9 mouse cellular contexts compared by ENCODE assay signal in the genomic region with DNA sequence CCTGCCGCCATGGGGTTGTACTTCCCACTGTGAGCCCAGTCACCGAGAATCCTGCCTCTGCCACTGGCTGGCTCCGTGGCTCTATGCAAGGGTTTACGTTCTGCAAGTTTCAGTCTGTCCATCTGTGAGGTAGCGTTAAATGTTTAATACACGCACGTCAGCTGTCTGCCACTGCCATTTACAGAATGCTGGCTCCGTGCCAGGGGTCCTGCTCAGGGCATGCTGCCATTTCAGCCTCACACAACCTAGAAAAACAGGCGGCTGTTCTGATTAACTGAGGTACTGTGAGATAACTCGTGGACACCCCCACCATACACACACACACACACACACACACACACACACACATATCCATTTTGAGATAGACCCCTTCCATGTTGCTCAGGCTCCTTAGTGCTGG. TPM values are rescaled to one million over a fixed set of nuclear protein-coding genes. Genes with fewer than 3 reads are reported as not detected.
A peak's percentile ranks its signal among the peaks of the same experiment; 100 is the strongest.
DNase-seq lines count a peak whose midpoint lies in the region; ATAC-seq and TF ChIP-seq lines count a peak whose summit lies in the region.
"Had no signal": no experiment of that assay in that cellular context is flagged by ENCODE, and none has a peak within 500 bp of the region (broad histone marks: within the 10 kb centered on the region; RNA-seq: fewer than 3 reads in every experiment).

No protein-coding gene starts in this region.

- H3K4me1 ChIP-seq in lung, embryonic 14.5 days (ENCODE audit: insufficient read depth), result no peaks in the 10 kb centered on the region
- H3K4me1 ChIP-seq in lung, adult 2 months (ENCODE audit: control insufficient read depth, insufficient read depth, low read length), result no peaks in the 10 kb centered on the region
- peaks cover 13% of the 10 kb centered on the region for H3K4me1 ChIP-seq in embryonic facial prominence, embryonic 14.5 days (ENCODE audit: control insufficient read depth, insufficient read depth, low read length)
- peaks cover 17% of the 10 kb centered on the region for H3K4me1 ChIP-seq in midbrain, embryonic 13.5 days (replicated peaks)

- H3K9ac ChIP-seq in lung, embryonic 14.5 days, result no peak overlapping the region; the same call in 1 of the 2 replicates
- H3K9ac ChIP-seq in embryonic facial prominence, embryonic 14.5 days (ENCODE audit: low read depth, low read length), result peak overlapping the region; percentile 19; the same call in 1 of the 2 replicates
- 0 out of 2 replicates have a peak overlapping the region, but pooled peaks have one; percentile 7 for H3K9ac ChIP-seq in midbrain, embryonic 13.5 days (replicated peaks)

- H3K36me3 ChIP-seq in lung, embryonic 14.5 days (ENCODE audit: insufficient read depth), result no peaks in the 10 kb centered on the region
- no peaks in the 10 kb centered on the region for H3K36me3 ChIP-seq in embryonic facial prominence, embryonic 14.5 days (ENCODE audit: control insufficient read depth, insufficient read depth, low read length)
- no peaks in the 10 kb centered on the region for H3K36me3 ChIP-seq in midbrain, embryonic 13.5 days

- TF ChIP-seq CTCF in lung, embryonic 14.5 days (IDR thresholded peaks at IDR 0.05; ENCODE audit: low read depth), result no peak
- TF ChIP-seq CTCF in lung, adult 2 months (IDR thresholded peaks at IDR 0.05; ENCODE audit: insufficient read depth, low read length), result no peak

- peak; percentile 80 for DNase-seq in lung, embryonic 14.5 days
- no peak for DNase-seq in lung, adult 2 months
- DNase-seq in embryonic facial prominence, embryonic 14.5 days (ENCODE audit: low spot score), result peak; percentile 58
- DNase-seq in heart, postnatal 10 days, result peak; percentile 83 to 84
- no peak for DNase-seq in thymus, postnatal 10 days (ENCODE audit: low spot score in 2 of 2)
- no peak for DNase-seq in urinary bladder, postnatal 25 days (ENCODE audit: low spot score)

- H3K27ac ChIP-seq in lung, embryonic 14.5 days (ENCODE audit: low read depth), result no peak overlapping the region
- H3K27ac ChIP-seq in embryonic facial prominence, embryonic 14.5 days (replicated peaks; ENCODE audit: low read depth, low read length), result no peak overlapping the region; the same call in 1 of the 2 replicates
- H3K27ac ChIP-seq in midbrain, embryonic 13.5 days, result peak overlapping the region; percentile 46; the same call in 1 of the 2 replicates
- H3K27ac ChIP-seq: macrophage had no signal

- peak overlapping the region; percentile 20; the same call in 1 of the 2 replicates for H3K4me2 ChIP-seq in lung, embryonic 14.5 days
- no peak overlapping the region for H3K4me2 ChIP-seq in embryonic facial prominence, embryonic 14.5 days (ENCODE audit: low read depth, low read length)
- H3K4me2 ChIP-seq in midbrain, embryonic 13.5 days (replicated peaks), result no peak overlapping the region

- WGBS in lung, embryonic 14.5 days, result 16% methylated on average over 10 of the region's 10 CpGs
- 22% methylated on average over 10 of the region's 10 CpGs for WGBS in lung, adult 2 months
- WGBS in embryonic facial prominence, embryonic 14.5 days, result 23% methylated on average over 10 of the region's 10 CpGs
- 27% methylated on average over 10 of the region's 10 CpGs for WGBS in midbrain, embryonic 13.5 days

- H3K4me3 ChIP-seq in lung, embryonic 14.5 days (ENCODE audit: low read depth, low read length), result no peak overlapping the region
- no peak overlapping the region for H3K4me3 ChIP-seq in lung, adult 2 months (replicated peaks; ENCODE audit: extremely low read depth, low read depth, low read length)
- no peak overlapping the region for H3K4me3 ChIP-seq in embryonic facial prominence, embryonic 14.5 days (ENCODE audit: low read depth, low read length)
- no peak overlapping the region for H3K4me3 ChIP-seq in midbrain, embryonic 13.5 days (replicated peaks)

- H3K9me3 ChIP-seq in lung, embryonic 14.5 days (ENCODE audit: low read depth, low read length), result no peaks in the 10 kb centered on the region
- no peaks in the 10 kb centered on the region for H3K9me3 ChIP-seq in embryonic facial prominence, embryonic 14.5 days (ENCODE audit: control insufficient read depth, low read length)
- H3K9me3 ChIP-seq in midbrain, embryonic 13.5 days, result no peaks in the 10 kb centered on the region

- intact Hi-C loops in heart, postnatal 10 days (cut with DNase I), result no loop called here

- no peaks in the 10 kb centered on the region for H3K27me3 ChIP-seq in lung, embryonic 14.5 days (ENCODE audit: insufficient read depth, low read length)
- H3K27me3 ChIP-seq in embryonic facial prominence, embryonic 14.5 days (replicated peaks; ENCODE audit: control insufficient read depth, insufficient read depth, low read length), result no peaks in the 10 kb centered on the region
- H3K27me3 ChIP-seq in midbrain, embryonic 13.5 days, result no peaks in the 10 kb centered on the region

- 0 out of 2 replicates have a peak, but pooled peaks have one; percentile 12 for ATAC-seq in lung, embryonic 14.5 days (ENCODE audit: insufficient read depth)
- ATAC-seq in embryonic facial prominence, embryonic 14.5 days (ENCODE audit: low read depth), result no peak
- ATAC-seq in midbrain, embryonic 13.5 days, result no peak
- no peak for ATAC-seq in CD4-positive, CD25-positive, alpha-beta regulatory T cell, adult 4 months

- TF ChIP-seq POLR2A in lung, adult 2 months (IDR thresholded peaks at IDR 0.05; ENCODE audit: borderline replicate concordance, extremely low read depth, low read depth, low read length), result no peak

RNA-seq across cellular contexts. Expression of a gene that starts 8.2 kb away (rescaled TPM):
- polyA plus RNA-seq in lung, embryonic 14.5 days (2014; fragmentation: Nextera tagmentation; extraction: Ambion mirVana), result 10.2 and 10.5 TPM in 2 replicates
- polyA plus RNA-seq in lung, adult 2 months (2012; rRNA removed), result 25.8 and 28.7 TPM in 2 replicates
- polyA plus RNA-seq in embryonic facial prominence, embryonic 14.5 days (2014; fragmentation: Nextera tagmentation; extraction: Ambion mirVana), result 11.0 and 11.7 TPM in 2 replicates
- 10 to 100 TPM; 54.0 to 63.0 TPM for total RNA-seq in heart, postnatal 10 days (2021)
- 10.4 and 12.6 TPM in 2 replicates for polyA plus RNA-seq in midbrain, embryonic 13.5 days (2015; fragmentation: Nextera tagmentation; extraction: Ambion mirVana)
- polyA plus RNA-seq in CD4-positive, CD25-positive, alpha-beta regulatory T cell, adult 4 months (2017; shearing (Covaris generic)), result 1 to 10 TPM; 2.6 to 3.7 TPM

RNA-seq across cellular contexts. Expression of a gene that starts 29.0 kb away (rescaled TPM):
- polyA plus RNA-seq in lung, embryonic 14.5 days (2014; fragmentation: Nextera tagmentation; extraction: Ambion mirVana), result 0.46 and 0.66 TPM in 2 replicates
- polyA plus RNA-seq in lung, adult 2 months (2012; rRNA removed), result 10.7 and 19.1 TPM in 2 replicates
- polyA plus RNA-seq in embryonic facial prominence, embryonic 14.5 days (2014; fragmentation: Nextera tagmentation; extraction: Ambion mirVana), result 0.48 and 0.85 TPM in 2 replicates
- under 1 TPM; 0.19 to 0.40 TPM for total RNA-seq in heart, postnatal 10 days (2021)
- 0.12 TPM in 1 of 2 replicates, not detected in the other for polyA plus RNA-seq in midbrain, embryonic 13.5 days (2015; fragmentation: Nextera tagmentation; extraction: Ambion mirVana)
- polyA plus RNA-seq in CD4-positive, CD25-positive, alpha-beta regulatory T cell, adult 4 months (2017; shearing (Covaris generic)), result 1 to 10 TPM; 3.7 to 8.2 TPM

Comparison
In these comparisons a context has a peak if more than half of its experiments do, and no peak if none do; other contexts are left out.
1. DNase-seq: peak in lung, embryonic 14.5 days (single experiment), embryonic facial prominence, embryonic 14.5 days (single experiment) and heart, postnatal 10 days (2 of 2); none in lung, adult 2 months (single experiment), thymus, postnatal 10 days (0 of 2) and urinary bladder, postnatal 25 days (single experiment).